Mouse (Mus musculus) ES-Bruce4 (cell line): ENCODE results near the gene Spock1.

Source experiments
- CTCF ChIP-seq: IDR thresholded peaks from one replicate; pipeline ENCODE4 v1.8.1; 2011; ENCODE audit warnings: low read depth, low read length
- EP300 ChIP-seq: IDR thresholded peaks from 2 replicates; pipeline ENCODE4 v1.6.1; 2011; ENCODE audit warnings: low read depth, low read length; ENCODE audit not compliant: insufficient read depth
- POLR2A ChIP-seq: IDR thresholded peaks from one replicate; pipeline ENCODE4 v1.8.1; 2011; ENCODE audit warnings: low read length; ENCODE audit not compliant: insufficient read depth

DNA sequence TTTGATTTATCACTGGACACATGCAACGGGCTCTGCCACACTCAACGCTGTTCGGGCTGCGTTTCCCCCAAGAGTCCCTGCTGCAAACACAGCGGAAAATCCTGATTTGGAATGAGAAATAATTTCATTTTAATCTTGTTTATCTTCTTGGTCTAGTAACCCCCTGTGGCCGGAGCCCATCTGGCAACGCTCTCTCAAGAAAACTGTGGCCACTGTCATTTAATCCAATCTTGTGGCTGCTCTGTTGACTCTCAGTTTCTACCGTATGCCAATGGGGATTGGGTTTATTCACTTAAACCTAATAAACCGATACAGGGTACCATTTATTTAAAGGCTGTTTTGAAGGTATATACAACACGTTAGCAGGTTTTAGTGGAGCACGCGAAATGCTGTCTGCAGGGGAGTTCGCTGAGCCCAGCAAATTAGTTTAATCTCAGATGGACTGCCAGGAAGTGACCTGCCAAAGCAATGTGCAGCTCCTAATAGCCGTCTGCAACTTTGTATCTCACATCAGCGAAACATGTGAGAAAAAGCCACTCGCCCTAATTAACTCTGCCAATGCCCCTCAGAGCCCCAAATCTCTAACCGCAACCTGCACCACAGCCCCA is 185.7 kb downstream of the Spock1 start:
- no peak for TF ChIP-seq POLR2A
- TF ChIP-seq EP300: no peak
- no peak for TF ChIP-seq CTCF
